Mouse (Mus musculus): ENCODE measurements at regions not wholly inside any gene's neighbourhood (a gene's known extent, or its start where the extent isn't known, plus 50 kb on each side); places are given as distances from the start of the nearest gene placed in this dataset.
"Not testable (repeated sequence)": the region's sequence is repeated elsewhere in the genome, so short reads cannot be mapped to it uniquely, and the experiment has no call there.

- TF ChIP-seq MYOG (IDR thresholded peaks at IDR 0.05; ENCODE audit: control insufficient read depth in 1 of 3, insufficient read depth in 1 of 3, insufficient read length in 2 of 3, low read depth in 2 of 3); POLR2A (IDR thresholded peaks at IDR 0.05; ENCODE audit: insufficient read length, low read depth); USF1 (IDR thresholded peaks at IDR 0.05; ENCODE audit: low read depth); E2F4 (IDR thresholded peaks at IDR 0.05; ENCODE audit: insufficient read depth); TCF12 (IDR thresholded peaks at IDR 0.05; ENCODE audit: insufficient read depth, poor library complexity, severe bottlenecking); POLR2AphosphoS2 (IDR thresholded peaks at IDR 0.05; ENCODE audit: insufficient read length, low read depth); MAX (IDR thresholded peaks at IDR 0.05; ENCODE audit: low read depth): not testable (repeated sequence)
These were observed 874.7 kb upstream of the Tmeff2 start for GRCm38 (mm10) chr1:50025766-50026165.
